Mouse (Mus musculus) heart, embryonic 14.5 days (tissue): ENCODE measurements around the gene Lypd1. TPM values are rescaled to one million over a fixed set of nuclear protein-coding genes. Genes with fewer than 3 reads are reported as not detected.

Source experiments
- ATAC-seq: fragments of 200-750 bp; cut with Nextera tagmentation; 2 replicates; pipeline ENCODE4 v1.8.0; 2017; ENCODE audit warnings: low read depth, moderate TSS enrichment; ENCODE audit not compliant: insufficient number of reproducible peaks, insufficient read depth, low FRiP score
- H3K27ac ChIP-seq, 2 experiments: fragments of 200-500 bp in 1 of 2; fragments of 300-500 bp in 1 of 2; sonication (generic) in 1 of 2; replicated peaks in 1 of 2; 2 replicates each; pipeline ENCODE4 v1.5.1; 2012 to 2014; ENCODE audit warnings: low read depth in 2 of 2, low read length in 2 of 2, control low read depth in 1 of 2, mild to moderate bottlenecking in 1 of 2, mixed read lengths in 1 of 2; ENCODE audit not compliant: control insufficient read depth in 1 of 2, insufficient read depth in 1 of 2
- H3K27me3 ChIP-seq: fragments of 300-500 bp; sonication (generic); 2 replicates; pipeline ENCODE4 v1.6.1; 2014; ENCODE audit warnings: mild to moderate bottlenecking, low read length, control low read depth; ENCODE audit not compliant: control insufficient read depth, insufficient read depth
- H3K36me3 ChIP-seq: fragments of 300-500 bp; sonication (generic); 2 replicates; pipeline ENCODE4 v1.6.1; 2014; ENCODE audit warnings: mild to moderate bottlenecking, control low read depth, low read length, mixed read lengths; ENCODE audit not compliant: control insufficient read depth, insufficient read depth
- H3K4me1 ChIP-seq, 2 experiments: fragments of 200-500 bp in 1 of 2; fragments of 300-500 bp in 1 of 2; sonication (generic) in 1 of 2; 2 replicates each; pipeline ENCODE4 v1.6.1; 2012 to 2014; ENCODE audit warnings: low read length in 2 of 2, control low read depth in 1 of 2, mixed read lengths in 1 of 2; ENCODE audit not compliant: control insufficient read depth in 2 of 2, insufficient read depth in 2 of 2
- H3K4me2 ChIP-seq: fragments of 300-500 bp; sonication (generic); 2 replicates; pipeline ENCODE4 v1.6.1; 2014; ENCODE audit warnings: mild to moderate bottlenecking, low read length
- H3K4me3 ChIP-seq, 2 experiments: fragments of 200-500 bp in 1 of 2; fragments of 300-500 bp in 1 of 2; sonication (generic) in 1 of 2; 2 replicates each; pipeline ENCODE4 v1.5.1; 2012 to 2014; ENCODE audit warnings: low read length in 2 of 2, mild to moderate bottlenecking in 2 of 2, control low read depth in 1 of 2, low read depth in 1 of 2, moderate library complexity in 1 of 2; ENCODE audit not compliant: control insufficient read depth in 1 of 2, insufficient read depth in 1 of 2
- H3K9ac ChIP-seq: fragments of 300-500 bp; sonication (generic); 2 replicates; pipeline ENCODE4 v1.6.1; 2014; ENCODE audit warnings: mild to moderate bottlenecking, low read length
- H3K9me3 ChIP-seq: fragments of 300-500 bp; sonication (generic); 2 replicates; pipeline ENCODE4 v1.6.1; 2016; ENCODE audit warnings: low read length, control low read depth; ENCODE audit not compliant: control insufficient read depth
- WGBS: fragments of 180-500 bp; shearing (Covaris S2); extraction: QIAGEN DNeasy Blood & Tissue Kit; methylation state at CpG from one replicate; pipeline ENCODE4 v1.1.7; 2014; 5-methylcytosine and 5-hydroxymethylcytosine counted together
- polyA plus RNA-seq: library from polyadenylated mRNA; unstranded; fragments of >200 nt; fragmentation: Nextera tagmentation; extraction: Ambion mirVana; gene quantifications from 2 replicates; pipeline ENCODE4 v1.2.1, GENCODE M21; 2014

Lypd1 gene
- polyA plus RNA-seq, 1 experiment from 2014 or later: 0.84 TPM

DNA sequence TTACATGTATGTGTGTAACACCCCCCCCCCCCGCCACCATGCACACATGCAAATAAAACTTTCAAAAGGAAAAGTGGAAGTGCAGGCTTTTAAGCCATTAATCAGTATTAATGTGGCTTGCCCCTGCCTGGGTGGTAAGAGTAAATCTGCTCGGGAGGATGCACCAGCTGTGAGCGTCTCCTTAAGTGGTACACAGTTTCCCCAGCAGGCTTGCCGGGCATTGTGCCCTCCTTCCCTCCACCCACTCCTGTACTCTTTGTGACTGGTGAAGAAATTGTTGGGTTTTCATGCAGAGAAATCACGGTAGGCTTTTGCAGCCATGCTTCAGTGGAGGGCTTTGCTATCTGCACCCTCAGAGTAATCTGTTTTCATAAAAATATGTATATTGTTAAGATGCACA is 54.3 kb downstream of the Lypd1 start:
- H3K4me1 ChIP-seq: no peaks in the 10 kb centered on the region
- H3K4me2 ChIP-seq: no peak overlapping the region
- H3K36me3 ChIP-seq: no peaks in the 10 kb centered on the region
- no peaks in the 10 kb centered on the region for H3K9me3 ChIP-seq
- no peak overlapping the region for H3K9ac ChIP-seq
- H3K4me3 ChIP-seq: no peak overlapping the region
- 73% methylated on average over 5 of the region's 5 CpGs for WGBS
- no peak overlapping the region for H3K27ac ChIP-seq
- no peaks in the 10 kb centered on the region for H3K27me3 ChIP-seq
- no peak for ATAC-seq

DNA sequence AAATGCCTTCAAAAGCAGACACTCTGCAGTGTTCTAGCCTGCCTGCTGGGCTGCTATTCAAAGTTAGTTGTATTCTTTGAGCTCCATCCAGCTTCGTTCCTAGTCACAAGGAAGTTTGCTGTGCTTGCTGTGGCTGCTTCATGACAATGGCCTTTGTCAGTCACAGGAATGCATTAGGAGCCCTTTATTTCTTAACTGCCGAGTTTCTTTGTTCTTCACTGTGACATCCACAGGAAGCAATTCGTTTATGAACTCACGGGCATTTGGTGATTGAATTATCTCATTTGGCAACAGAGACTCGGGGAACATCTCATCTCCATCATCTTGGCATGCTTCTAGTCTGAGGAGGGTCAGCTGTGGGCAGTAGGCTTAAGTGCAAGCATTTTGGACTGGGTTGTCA is 58.3 kb downstream of the Lypd1 start:
- Histone ChIP-seq H3K27me3 (no peaks in the 10 kb centered on the region), H3K9me3 (no peaks in the 10 kb centered on the region), H3K4me3 (no peak overlapping the region), H3K4me1 (no peaks in the 10 kb centered on the region), H3K4me2 (no peak overlapping the region), H3K9ac (no peak overlapping the region), H3K36me3 (no peaks in the 10 kb centered on the region), H3K27ac (no peak overlapping the region)
- ATAC-seq: no peak
- 27% methylated on average over 5 of the region's 5 CpGs for WGBS

DNA sequence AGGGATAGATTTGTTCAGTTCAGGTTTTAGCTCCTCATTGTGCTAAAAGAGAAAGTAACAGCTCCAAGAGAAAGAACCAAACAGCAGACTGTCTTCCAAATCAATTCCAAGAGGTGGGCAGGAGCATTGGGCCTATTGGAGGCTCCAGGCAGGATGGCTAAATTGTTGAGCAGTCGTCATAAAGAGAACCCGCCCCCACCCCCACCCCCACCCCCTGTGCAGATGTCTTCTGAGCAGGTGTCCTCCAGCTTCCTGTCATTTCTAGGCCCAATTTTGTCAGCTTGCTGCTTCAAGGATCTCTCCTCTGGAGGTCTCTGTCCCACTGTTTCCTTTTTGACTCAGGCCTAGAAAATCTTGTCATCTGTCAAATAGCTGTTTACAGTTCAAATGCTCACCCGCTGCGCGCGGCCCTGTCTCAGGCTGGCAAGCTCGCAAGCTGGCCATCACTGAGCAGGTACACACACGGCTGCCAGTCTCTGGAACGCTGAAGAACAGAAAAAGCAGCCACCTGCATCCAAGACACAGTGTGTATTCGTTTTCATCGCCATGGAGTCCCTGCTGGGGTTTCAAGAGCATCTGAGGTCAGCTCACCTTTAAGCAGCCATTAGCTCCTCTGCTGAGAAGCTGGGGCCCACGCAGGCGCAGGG is 73.0 kb downstream of the Lypd1 start:
- no peaks in the 10 kb centered on the region for H3K36me3 ChIP-seq
- no peak overlapping the region for H3K4me2 ChIP-seq
- no peak overlapping the region for H3K27ac ChIP-seq
- H3K9me3 ChIP-seq: no peaks in the 10 kb centered on the region
- ATAC-seq: no peak
- H3K4me1 ChIP-seq: no peaks in the 10 kb centered on the region
- no peaks in the 10 kb centered on the region for H3K27me3 ChIP-seq
- H3K9ac ChIP-seq: no peak overlapping the region
- no peak overlapping the region for H3K4me3 ChIP-seq
- WGBS: 62% methylated on average over 13 of the region's 13 CpGs

DNA sequence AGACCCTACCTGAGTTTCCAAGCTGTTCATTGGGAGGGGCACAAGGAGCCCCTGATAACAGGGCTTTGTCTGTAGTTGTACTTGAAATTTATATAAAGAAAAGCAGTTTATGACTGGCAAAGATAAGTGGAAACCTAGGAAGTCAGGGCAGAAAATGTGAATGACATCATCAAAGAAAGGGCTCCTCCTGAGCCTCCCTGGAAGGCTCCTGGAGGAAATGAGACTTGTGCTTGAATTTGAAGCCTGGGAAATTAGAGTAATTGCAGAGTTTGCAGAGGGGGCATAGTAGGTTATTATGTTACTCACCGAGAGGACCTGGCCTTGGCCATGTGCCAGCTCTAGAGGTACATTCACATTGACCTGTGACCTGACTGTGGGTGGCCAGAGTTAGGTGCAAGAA is 75.4 kb downstream of the Lypd1 start:
- no peak for ATAC-seq
- Histone ChIP-seq H3K4me3 (no peak overlapping the region), H3K27me3 (no peaks in the 10 kb centered on the region), H3K4me2 (no peak overlapping the region), H3K4me1 (no peaks in the 10 kb centered on the region), H3K9ac (no peak overlapping the region), H3K27ac (no peak overlapping the region), H3K9me3 (no peaks in the 10 kb centered on the region), H3K36me3 (no peaks in the 10 kb centered on the region)
- WGBS: 61% methylated on average over 1 of the region's 1 CpGs

DNA sequence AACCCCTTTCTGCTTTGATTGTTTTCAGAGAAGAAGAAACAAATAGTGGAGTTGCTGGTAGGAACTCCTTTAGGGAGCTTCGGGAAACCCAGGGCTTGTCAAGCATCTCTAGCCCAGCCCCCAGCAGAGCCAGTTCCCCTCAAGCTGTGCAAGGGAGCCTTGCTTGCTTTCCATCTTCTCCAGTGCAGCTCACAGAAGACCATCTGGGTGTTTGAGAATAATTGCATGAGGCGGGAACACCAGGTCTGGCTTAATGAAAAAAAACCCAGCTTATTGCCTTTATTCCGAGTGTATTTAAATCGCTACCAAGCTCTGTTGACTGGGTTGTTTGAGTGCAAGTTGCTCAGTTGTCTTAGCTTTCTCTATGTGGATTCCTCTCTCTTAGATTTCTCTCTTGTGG is 89.3 kb downstream of the Lypd1 start:
- H3K27me3 ChIP-seq: no peaks in the 10 kb centered on the region
- no peaks in the 10 kb centered on the region for H3K9me3 ChIP-seq
- no peaks in the 10 kb centered on the region for H3K4me1 ChIP-seq
- no peak overlapping the region for H3K27ac ChIP-seq
- H3K4me3 ChIP-seq: no peak overlapping the region
- WGBS: 84% methylated on average over 4 of the region's 4 CpGs
- no peaks in the 10 kb centered on the region for H3K36me3 ChIP-seq
- no peak overlapping the region for H3K9ac ChIP-seq
- ATAC-seq: no peak
- H3K4me2 ChIP-seq: no peak overlapping the region

DNA sequence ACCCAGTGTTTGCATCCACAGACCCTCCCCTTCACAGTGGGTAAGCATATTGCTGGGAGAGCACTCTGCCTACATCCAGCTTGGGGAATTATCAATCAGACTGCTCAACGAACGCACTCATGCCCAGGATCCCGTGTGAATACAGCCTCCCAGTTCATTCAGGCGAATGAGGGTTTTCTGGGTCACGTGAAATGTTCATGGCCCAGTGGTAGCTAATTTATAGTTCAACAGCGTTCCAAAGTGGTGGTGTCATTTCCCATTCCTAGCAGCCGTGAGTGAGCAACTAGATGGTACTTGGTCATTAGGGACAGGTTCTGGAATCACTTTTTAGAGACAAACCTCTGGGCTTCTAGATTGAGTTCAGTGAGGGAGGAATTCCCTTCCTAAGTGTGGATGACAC is 91.8 kb downstream of the Lypd1 start:
- 80% methylated on average over 7 of the region's 7 CpGs for WGBS
- no peaks in the 10 kb centered on the region for H3K27me3 ChIP-seq
- H3K27ac ChIP-seq: no peak overlapping the region
- H3K4me2 ChIP-seq: no peak overlapping the region
- no peaks in the 10 kb centered on the region for H3K36me3 ChIP-seq
- H3K9me3 ChIP-seq: no peaks in the 10 kb centered on the region
- no peak overlapping the region for H3K4me3 ChIP-seq
- no peaks in the 10 kb centered on the region for H3K4me1 ChIP-seq
- H3K9ac ChIP-seq: no peak overlapping the region
- ATAC-seq: no peak

Other genes with a start within 250 kb of the Lypd1 start
- gene Gpr39, start 236.1 kb downstream of the Lypd1 start, polyA plus RNA-seq: 1.2 and 1.6 TPM in 2 replicates